Mouse (Mus musculus) liver, embryonic 14.5 days (tissue): ENCODE measurements around the gene Kbtbd12.

ENCODE experiments used
- CTCF ChIP-seq: IDR thresholded peaks from 2 replicates; pipeline ENCODE4 v1.5.1; 2016; ENCODE audit warnings: antibody characterized with exemption, low read depth, control low read depth
- EP300 ChIP-seq: IDR thresholded peaks from 2 replicates; pipeline ENCODE4 v1.6.1; 2016; ENCODE audit warnings: antibody characterized with exemption, low read depth

GRCm38 (mm10) chr6:88545397-88545790 lies 92.4 kb downstream of the Kbtbd12 start:
- TF ChIP-seq CTCF (no peak), EP300 (no peak)
